Mouse (Mus musculus): ENCODE results near the gene Smarca4.

Gene Smarca4

GRCm38 (mm10) chr9:21721036-21721435 lies 105.1 kb downstream of the Smarca4 start:
- no peak for DNase-seq (ENCODE audit: low read depth, low spot score)

- DNase-seq (ENCODE audit: low read depth, low spot score), result peak; percentile 95
Observed at GRCm38 (mm10) chr9:21723377-21724146, 107.6 kb downstream of the Smarca4 start, which contains the start of gene Ldlr. Gene Ldlr, plus strand, starts transcription at chr9:21723483.

DNA sequence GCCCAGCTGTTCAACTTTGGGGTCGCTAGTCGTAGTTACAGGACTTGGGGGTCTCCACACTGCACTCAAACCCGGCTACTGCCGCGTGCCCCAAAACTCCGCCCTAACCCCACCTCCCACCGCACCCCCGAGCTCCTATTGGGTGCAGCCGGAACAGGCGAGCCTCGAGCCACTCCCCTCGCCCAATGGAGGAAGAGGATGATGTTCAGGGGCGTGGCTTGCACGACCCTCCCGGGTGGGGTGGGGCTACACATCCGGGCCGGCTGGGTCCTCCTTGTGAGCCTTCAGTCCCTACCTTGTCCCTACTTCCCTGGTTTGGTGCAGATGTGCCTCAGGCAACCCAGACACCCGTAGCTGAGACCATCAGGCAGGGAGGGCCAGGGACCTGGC lies 108.2 kb downstream of the Smarca4 start:
- DNase-seq (ENCODE audit: low read depth, low spot score), result peak; percentile 94

DNA sequence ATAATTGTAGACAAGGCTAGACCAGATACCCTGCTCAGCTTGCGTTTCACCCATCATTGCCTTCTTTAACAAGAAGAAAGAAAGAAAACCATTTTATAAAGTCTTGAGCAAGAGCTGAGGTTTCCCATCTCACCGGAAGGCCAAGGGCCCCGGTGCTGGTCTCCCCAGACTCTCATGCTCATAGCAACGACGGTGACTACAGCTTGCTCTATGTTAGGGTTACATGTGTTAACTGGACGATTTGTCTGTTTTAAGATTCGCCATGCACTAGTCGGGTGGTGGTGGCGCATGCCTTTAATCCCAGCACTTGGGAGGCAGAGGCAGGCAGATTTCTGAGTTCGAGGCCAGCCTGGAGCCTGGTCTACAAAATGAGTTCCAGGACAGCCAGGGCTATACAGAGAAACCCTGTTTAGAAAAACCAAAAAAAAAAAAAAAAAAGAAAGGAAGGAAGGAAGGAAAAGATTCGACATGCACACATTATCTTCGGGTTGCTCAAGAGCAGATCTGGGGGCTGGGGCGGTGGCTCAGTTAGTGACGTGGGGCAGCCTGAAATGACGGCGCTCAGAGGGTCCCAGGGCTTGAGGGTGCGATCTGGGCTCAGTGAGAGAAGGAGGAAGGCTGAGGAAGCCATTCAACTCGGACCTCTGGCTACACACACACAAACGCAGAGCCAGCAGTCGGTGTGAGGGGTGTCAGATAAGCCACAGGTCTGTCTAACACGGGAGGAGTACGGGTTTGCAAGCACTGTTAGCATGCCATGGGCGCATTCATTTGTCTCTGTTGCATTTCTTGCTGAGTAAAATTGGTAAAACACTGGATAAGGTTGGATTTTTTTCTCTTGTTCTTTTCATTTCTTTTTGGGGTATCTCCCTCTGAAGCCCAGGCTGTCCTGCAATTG lies 109.5 kb downstream of the Smarca4 start:
- no peak for DNase-seq (ENCODE audit: low read depth, low spot score)

- no peak for DNase-seq (ENCODE audit: low read depth, low spot score)
Observed at GRCm38 (mm10) chr9:21726218-21726975, 110.4 kb downstream of the Smarca4 start.

GRCm38 (mm10) chr9:21728261-21728832 lies 112.4 kb downstream of the Smarca4 start:
- DNase-seq (ENCODE audit: low read depth, low spot score), result no peak

DNA sequence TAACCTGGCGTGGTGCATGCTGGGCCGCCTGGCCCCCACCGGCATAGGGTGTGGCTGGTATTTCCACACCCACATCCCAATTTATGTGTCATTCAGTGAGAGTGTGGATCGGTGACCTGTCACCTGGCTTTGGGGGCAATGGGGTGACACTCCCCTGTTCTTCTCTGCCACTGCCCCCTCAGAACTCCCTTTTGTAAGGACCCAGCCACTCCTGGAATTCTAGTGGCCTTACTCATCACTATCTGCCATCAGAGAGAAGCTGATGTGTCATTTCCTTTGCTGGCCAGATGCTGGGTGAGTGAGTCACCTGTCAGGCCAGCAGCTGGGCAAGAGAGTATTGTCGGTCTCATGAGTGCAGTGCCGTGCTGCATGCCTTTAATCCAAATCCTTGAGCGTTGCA lies 113.3 kb downstream of the Smarca4 start:
- DNase-seq (ENCODE audit: low read depth, low spot score), result no peak

GRCm38 (mm10) chr9:21732288-21732687 lies 116.3 kb downstream of the Smarca4 start:
- DNase-seq (ENCODE audit: low read depth, low spot score), result no peak

DNA sequence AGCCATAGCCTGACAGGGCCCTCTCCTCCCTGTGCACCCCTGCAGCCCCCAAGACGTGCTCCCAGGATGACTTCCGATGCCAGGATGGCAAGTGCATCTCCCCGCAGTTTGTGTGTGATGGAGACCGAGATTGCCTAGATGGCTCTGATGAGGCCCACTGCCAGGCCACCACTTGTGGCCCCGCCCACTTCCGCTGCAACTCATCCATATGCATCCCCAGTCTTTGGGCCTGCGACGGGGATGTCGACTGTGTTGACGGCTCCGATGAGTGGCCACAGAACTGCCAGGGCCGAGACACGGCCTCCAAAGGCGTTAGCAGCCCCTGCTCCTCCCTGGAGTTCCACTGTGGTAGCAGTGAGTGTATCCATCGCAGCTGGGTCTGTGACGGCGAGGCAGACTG lies 117.5 kb downstream of the Smarca4 start:
- DNase-seq (ENCODE audit: low read depth, low spot score), result peak; percentile 47

DNA sequence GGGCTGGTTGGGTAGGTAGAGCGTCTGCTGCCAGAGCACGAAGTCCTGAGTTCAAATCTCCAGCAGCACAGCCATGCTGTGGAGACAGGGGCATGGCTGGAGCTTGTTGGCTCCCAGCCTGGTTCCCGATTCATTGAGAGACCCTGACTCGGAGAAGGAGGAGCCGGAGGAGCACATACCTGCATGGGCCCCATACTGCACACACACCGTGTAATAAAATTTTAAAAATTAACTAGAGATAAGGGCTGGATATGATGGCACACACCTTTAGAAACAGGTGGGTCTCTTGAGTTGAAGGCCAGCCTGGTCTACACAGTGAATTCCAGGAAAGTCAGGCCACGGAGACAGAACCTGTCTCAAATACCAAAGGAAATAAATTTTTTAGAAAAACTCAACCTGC lies 118.0 kb downstream of the Smarca4 start:
- no peak for DNase-seq (ENCODE audit: low read depth, low spot score)

DNA sequence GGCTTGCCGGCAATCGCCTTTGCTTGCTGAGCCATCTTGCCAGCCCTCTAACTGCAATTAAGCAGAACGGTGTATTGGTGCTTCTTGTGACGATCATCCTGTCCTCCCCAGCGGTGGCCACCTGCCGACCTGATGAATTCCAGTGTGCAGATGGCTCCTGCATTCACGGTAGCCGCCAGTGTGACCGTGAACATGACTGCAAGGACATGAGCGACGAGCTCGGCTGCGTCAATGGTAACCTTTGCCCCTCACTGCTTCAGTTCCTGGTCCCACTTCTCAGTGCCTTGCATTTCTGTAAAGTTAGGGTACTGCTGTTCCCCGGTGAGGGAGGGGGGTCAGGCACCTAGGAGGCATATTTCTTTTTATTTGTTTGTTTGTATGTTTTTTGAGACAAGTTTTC lies 119.2 kb downstream of the Smarca4 start:
- no peak for DNase-seq (ENCODE audit: low read depth, low spot score)

- DNase-seq (ENCODE audit: low read depth, low spot score), result no peak
Observed at GRCm38 (mm10) chr9:21736580-21736979, 120.6 kb downstream of the Smarca4 start.

DNA sequence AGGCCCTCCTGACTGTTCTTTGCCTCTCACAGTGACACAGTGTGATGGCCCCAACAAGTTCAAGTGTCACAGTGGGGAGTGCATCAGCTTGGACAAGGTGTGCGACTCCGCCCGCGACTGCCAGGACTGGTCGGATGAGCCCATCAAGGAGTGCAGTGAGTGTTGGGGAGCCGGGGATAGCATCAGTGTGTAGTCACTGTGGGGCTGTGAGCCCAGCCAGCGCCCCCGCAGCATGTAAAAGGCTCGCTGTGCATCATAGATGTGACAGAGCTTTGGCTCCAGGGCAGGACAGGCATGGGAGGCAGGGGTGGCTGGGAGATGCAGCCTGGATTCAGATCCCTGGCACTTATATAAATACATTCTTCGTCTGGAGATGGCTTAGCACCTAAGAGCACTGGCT lies 121.2 kb downstream of the Smarca4 start:
- DNase-seq (ENCODE audit: low read depth, low spot score), result no peak

- no peak for DNase-seq (ENCODE audit: low read depth, low spot score)
Observed at GRCm38 (mm10) chr9:21738776-21739175, 122.8 kb downstream of the Smarca4 start.

DNA sequence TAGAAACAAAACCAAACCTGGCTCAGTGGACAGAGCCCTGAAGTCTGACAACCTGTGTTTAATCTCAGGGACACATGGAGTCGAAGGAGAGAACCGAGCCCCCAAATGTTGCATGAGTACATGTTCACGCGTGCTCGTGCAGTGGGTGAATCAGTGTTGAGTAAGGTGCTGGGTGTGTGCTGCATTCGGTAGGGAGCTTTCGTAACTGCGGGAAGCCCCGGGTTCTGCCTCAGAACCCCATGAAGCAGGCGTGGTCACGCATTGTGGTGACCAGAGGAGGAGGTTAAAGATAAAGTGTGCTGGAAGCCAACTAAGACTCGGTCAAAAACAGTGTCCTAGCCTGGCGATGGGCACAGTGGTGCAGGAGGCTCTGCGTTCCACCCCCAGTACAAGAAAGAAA lies 124.5 kb downstream of the Smarca4 start:
- no peak for DNase-seq (ENCODE audit: low read depth, low spot score)

DNA sequence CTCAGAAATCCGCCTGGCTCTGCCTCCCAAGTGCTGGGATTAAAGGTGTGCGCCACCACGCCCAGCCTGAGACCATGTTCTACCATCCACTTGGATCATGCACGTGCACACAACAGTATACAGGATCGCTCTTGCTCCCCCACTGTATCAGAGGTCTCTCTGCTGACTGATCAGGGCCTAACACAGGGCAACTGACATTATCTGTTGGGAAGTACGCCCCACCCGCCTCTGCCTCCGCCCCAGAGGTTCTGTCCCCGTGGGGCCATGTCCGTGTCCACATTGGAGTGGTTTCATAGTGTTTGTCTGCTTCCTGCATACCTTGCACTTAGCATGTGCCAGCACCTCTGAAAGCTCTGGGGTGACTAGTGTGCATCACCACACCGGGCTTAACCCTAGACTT lies 125.5 kb downstream of the Smarca4 start:
- no peak for DNase-seq (ENCODE audit: low read depth, low spot score)

- DNase-seq (ENCODE audit: low read depth, low spot score), result no peak
Observed at GRCm38 (mm10) chr9:21747238-21747774, 131.3 kb downstream of the Smarca4 start.

GRCm38 (mm10) chr9:21748033-21748432 lies 132.1 kb downstream of the Smarca4 start:
- no peak for DNase-seq (ENCODE audit: low read depth, low spot score)

GRCm38 (mm10) chr9:21748491-21748890 lies 132.5 kb downstream of the Smarca4 start:
- no peak for DNase-seq (ENCODE audit: low read depth, low spot score)

GRCm38 (mm10) chr9:21749382-21750118 lies 133.6 kb downstream of the Smarca4 start:
- no peak for DNase-seq (ENCODE audit: low read depth, low spot score)

- no peak for DNase-seq (ENCODE audit: low read depth, low spot score)
Observed at GRCm38 (mm10) chr9:21750370-21750769, 134.4 kb downstream of the Smarca4 start.
